Mouse (Mus musculus) naive thymus-derived CD4-positive, alpha-beta T cell, adult 2 months (primary cell): ENCODE data around the gene Sgpl1.

Experiments
- DNase-seq: peaks from one replicate; pipeline ENCODE4 v3.0.0-alpha.2; 2011; ENCODE audit warnings: low read depth

Sgpl1 gene

DNA sequence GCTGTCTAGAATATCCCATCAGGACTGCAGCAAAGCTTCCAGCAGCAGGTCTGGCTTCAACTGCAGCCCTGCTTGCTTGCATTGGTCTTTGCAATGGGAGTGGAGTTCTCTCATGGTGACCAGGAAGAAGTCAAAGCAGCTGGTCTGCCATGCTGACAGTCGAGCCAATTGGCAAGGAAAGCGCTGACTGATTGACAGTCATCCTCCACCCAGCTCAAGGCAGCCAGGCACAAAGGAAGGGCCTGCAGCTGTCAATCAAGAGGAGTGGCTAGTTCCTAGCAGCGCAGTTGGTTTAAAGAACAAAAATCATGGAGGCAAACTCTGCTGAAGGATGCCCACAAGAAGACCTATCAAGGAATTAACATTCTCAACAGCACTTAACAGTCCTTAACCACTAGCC lies 61.0 kb downstream of the Sgpl1 start:
- DNase-seq, result no peak

DNA sequence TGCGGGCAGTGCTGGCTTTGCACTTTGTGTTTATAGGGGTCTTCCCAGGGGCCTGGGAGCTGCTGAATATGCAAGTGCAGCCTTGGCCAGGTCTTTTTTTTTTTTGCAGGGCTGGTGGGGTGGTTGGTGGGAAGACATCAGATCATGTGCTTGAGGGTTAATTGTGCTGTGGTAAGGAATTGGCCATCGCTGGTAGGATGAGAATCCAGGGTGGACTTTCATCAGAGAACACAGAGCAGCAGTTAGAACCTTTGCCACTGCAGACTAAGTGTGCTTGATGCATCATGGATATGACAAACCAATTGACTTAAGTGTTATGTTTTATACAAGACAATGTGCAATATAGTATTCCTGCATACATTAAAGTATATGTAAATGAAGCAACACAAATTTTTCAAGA lies 62.1 kb downstream of the Sgpl1 start:
- no peak for DNase-seq

DNA sequence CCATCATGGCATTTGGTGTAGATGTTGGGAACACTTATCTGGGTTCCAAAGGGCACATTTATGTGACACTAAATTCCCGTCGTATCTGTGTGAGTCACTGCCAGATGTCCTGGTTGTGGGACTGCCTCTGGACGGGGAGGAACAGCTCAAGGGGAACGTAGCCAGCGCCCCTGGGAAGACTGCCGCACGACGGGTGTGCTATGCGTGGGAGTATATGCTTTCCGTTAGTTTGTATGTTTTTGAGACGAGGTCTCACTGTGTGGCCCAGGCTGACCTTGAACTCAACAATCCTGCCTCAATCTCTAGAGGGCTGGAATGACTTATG lies 66.6 kb downstream of the Sgpl1 start:
- DNase-seq, result no peak

DNA sequence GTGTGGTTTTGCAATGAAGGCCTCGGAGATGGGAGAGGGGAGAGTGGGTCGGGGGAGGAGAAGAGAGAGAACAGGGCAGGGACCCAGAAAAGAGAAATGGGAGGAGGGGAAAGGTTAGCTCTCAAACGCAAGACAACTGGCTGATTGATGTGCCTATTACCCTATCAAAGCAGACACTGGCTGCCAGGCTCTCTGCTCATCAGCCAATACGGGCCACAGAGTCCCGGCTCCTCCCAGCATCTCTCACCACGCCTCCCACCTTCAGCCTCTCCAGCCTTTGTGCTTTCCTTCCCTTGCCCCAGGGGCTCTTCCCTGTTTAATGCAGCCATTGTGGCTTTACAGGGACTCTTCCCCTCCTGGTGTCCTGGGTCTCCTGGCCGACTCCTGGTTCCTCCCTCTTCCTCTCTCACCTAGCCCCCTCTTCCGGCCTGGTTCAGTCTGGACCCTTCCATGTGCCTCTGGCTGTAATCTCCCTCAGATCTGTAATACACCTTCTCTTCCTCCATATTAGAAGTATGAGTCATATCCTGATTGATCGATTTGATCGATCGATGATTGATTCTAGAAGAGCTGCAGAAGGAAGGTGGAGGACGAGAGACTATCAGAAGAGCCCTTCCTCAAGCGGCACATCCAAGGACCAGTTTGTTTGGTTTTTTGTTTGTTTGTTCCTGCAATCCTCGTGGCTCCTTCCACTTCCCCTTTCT lies 67.1 kb downstream of the Sgpl1 start:
- peak; percentile 17 for DNase-seq

DNA sequence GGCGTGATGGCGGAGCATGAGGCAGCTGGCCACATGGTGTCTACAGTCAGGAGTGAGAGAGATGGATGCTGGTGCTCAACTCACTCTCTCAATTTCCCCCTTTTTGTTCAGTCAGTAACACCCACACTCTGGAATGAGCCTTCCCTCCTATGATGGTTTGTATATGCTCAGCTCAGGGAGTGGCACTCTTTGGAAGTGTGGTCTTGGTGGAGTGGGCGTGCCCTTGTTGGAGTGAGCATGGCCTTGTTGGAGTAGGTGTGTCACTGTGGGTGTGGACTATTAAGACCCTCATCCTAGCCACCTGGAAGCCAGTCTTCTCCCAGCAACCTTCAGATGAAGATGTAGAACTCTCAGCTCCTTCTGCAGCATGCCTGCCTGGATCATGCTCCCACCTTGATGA lies 71.9 kb downstream of the Sgpl1 start:
- DNase-seq, result no peak

DNA sequence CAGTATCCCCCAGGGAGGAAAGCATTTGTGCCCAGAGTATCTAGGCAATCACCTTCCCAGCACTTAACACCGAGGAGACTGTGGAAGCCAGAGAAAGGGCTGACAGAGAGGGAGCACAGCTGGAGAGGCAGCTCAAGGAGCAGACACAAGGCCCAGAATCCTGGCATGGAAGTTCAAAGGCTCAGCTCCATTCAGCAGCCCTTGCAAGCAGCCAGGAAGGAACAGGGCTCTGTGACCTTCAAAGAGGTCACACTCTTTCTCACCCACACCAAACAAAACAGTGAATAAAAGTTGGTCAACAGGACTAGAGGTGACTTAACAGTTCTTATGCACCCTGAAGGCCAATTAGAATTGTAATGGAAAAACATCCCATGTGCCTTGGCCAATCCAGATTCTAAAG lies 72.9 kb downstream of the Sgpl1 start:
- no peak for DNase-seq

DNA sequence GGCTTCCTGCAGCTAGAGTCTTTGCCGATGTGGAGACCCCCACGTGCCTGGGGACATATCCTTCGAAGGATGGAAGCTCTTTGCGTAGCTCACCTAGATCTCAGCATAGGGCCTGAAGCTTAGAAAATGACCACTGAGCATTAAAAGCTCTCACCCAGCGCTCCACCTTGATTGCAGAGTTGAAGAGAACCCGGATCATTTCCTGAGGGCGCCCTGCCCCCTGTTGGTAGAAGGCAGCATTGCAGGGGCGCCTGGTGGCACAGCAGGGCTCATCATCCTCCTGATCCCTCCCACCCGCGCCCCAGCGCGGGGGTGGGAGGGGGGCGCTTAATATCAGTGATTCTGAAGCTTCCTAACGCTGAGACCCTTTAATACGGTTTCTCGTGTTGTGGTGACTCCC lies 75.2 kb downstream of the Sgpl1 start:
- peak; percentile 45 for DNase-seq

DNA sequence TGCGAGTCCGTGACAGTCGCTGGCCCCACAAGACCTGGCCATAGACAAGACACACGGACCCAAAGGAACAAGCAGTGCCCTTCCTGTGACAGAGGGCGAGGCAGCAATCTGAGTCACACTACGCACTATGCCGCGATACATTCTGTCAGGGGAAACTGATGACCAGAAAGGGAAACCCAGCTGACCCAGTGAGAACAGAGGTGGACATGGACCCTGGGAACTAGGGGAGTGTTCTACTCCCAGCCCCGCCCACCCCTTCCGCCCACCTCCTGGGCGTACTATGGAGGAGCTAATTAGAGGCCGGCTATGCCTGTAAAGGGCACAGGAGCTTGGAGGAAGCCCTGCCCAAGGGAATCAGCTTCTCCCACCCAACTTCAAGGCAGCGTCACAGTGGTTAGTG lies 78.3 kb downstream of the Sgpl1 start:
- DNase-seq, result no peak

DNA sequence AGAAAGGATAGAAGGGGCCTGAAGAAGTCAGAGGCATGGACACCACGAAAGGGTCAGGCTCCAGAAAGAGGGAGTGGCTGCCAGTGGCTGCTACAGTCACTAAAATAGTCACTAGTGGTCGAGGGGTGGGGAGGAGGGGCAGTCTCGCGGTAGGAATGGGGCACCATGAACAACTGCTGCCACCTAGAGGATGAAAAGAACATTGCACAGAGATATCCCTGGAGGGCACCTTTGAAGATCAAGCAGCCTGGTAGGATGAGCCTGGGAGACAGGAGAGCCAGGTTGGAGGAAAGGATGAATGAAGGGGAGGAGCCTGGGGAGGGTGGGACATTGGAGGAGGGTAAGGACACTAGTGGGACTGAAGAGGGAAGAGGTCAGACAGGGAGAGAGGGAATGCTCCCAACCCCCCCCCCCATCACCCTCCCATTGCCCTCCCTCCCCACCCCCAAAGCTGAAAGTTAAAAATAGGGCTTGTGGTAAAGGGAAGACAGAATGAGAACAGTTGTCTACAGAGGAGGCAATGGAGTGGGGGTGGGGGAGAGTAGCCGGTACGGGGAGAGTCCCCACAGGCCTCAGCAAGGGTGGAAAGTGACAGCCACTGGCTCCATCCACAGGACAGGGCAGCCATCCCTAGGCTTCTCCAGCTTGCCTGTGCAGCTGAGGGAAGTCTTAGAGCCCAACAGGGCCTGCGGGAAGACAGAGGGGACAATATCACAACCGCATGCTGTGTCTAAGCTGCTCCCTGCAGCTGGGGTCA lies 78.9 kb downstream of the Sgpl1 start:
- peak; percentile 65 for DNase-seq

DNA sequence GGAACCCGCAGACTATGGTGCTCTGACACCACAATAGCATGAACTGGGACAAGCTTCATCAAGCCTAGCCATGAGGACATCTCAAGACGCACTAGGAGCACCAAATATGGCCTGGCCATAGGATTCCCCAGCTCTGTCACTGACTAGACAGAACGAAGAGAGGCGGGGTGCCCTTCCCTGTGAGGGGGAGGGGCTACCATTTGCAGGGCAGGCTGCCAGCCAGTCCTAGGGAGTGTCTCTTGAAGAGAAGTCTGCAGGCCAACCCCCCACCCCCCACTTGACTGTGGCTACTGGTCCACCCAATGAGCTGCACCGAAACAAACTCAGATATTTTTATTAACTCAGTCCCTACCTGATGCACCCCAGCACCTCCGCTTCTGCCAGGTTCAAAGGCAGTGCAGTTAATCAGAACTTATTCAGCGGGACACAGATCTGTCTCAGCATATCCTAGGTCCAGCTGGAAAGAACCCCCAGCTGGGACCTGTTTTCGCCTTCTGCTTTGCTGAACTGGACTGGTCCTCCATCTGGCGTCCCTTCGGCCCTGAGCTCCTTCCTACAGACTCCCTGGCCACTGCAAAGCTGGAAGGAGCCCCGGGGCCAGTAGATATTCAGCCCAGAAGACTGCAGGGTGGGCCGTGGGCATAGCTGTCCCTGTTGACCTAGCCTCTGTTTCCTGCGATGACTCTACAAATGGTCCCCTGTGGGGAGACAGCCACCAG lies 82.1 kb downstream of the Sgpl1 start:
- no peak for DNase-seq

DNA sequence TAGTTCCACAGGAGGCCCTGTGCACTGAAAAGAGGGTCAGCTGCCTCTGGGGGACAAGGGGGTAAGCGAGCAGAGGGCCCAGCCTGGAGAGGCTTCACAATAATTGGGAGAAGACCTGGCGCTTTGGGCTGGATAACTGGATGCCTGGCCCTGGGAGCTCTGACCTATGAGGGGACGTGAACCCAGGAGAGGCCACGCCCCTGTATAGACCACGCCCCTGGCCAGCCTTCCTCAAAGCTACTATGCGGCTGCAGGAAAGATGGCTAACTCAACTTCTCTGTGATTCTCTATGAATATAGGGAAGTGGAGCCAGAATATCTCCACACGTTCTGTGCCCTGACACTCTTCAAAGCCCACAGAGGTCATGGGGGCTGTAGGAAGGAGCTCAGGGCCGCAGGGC lies 82.9 kb downstream of the Sgpl1 start:
- DNase-seq, result no peak

DNA sequence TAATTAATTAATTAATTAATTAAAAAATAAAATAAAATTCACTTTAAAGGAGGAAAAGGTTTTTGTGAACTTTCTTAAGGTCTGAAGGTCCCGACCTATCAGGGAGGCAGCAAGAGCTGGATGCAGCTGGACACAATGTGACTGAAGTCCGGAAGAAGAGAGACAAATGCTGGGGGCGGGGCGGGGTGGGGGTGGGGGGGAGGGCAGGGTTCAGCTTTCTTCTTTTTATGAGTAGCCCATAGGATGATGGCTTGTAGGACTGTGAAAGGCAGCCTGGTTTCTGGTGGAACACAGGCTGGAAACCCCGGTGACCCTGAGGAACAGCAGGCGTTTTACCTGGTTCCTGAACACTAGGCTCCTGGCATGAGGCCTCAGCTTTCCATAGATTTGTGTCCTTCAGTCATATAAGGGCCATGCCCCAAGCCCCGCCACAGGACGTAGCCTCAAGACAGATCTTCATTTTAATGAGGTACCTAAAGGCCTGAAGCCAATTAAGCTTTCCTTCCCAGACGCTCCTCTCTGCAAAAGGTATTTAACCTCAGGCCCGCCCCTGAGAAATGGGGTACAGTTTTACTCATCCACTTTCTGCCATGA lies 84.1 kb downstream of the Sgpl1 start:
- no peak for DNase-seq

DNA sequence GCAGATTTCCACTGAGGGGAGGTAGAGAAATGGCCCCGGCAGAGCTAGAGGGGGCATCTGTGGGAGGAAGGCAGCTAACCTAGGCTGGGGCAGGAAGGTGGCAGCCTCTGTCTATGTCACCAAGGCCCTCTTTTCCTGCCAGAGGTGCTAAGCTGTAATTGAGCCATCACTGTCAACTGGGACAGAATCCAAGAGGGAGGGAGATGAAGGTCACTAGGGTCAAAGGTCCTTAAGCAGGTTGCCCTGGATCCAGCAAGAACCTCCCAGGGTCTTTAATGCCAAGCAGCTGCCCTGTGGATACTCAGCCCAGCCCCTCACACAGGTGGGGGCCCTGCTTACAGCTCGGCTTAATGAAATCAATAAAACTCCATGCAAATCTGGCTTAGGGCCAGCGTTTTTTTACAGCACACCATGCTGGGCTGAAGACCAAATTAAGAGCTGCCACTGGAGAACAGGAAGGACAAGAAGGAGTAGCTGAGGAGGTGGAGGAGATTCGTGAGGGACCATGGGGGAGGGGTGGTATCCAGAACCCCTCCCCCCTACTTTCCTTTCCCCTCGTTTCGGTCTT lies 87.9 kb downstream of the Sgpl1 start:
- DNase-seq, result no peak

DNA sequence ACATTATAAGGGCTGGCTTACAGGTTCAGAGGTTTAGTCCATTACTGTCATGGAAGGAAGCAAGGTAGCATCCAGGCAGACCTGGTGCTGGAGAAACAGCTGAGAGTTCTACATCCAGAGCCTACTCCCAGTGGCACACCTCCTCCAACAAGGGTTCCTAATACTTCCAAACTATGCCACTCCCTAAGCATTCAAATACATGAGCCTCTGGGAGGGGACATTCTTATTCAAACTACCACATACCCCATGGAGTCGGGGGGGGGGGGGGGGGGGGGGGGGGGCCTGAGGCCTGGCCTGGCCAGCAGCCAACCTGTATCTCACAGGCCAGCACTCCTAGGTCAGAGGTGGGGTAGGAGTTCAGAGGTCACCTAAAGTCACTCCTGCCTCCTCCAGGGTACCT lies 88.4 kb downstream of the Sgpl1 start:
- no peak for DNase-seq

DNA sequence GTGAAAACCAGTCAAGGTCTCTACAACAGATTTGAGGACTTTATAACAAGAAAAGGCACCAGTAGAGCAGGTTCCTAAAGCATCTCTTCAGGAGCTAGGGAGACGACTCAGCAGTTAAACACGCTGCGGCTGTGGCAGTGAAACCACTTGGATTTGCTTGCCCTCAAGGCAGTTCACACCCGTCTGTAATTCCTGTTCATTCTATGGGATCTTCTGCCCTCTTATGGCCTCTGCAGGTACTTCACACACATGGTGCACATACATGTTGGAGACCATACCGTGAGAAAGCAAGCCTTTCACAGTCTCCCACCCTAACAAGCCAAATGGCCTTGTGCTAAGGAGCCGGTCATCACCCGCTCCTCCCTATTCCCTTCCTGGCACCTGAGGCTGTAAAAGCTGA lies 90.8 kb downstream of the Sgpl1 start:
- no peak for DNase-seq

DNA sequence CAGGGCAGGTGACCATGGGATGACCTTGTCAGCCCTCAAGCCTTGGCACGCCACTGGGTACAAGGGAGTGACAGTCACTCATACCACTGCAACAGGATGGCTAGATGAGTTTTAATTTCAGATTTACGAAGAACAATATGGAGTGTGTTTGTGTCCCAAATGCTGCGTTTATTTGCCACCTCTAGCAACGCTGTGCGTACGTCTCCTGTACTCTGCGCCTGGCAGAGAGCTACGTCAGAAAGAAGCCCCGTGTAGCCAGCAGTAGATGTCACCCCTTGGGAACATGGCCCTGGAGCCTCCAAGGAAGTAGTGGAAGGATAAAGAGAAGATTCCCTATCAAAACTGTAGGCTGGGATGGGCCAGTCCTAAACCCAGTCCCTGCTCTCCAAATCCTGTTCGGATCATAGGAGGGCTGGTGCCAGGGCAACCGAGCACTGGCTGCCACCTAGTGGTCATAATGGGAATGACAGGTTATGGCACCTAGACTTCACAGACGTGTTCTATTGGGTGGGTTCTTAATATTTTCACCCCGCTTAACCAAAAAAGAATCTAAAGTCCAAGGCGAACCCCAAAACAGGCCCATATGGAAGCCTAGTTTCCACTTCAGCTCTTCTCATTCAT lies 95.4 kb downstream of the Sgpl1 start:
- DNase-seq, result peak; percentile 66
